ENCODE assay signal across 8 mouse cellular contexts in genomic region chr8:123477737-123478258, GRCm38 (mm10). TPM values are rescaled to one million over a fixed set of nuclear protein-coding genes. Genes with fewer than 3 reads are reported as not detected.
DNase-seq lines count a peak whose midpoint lies in the region; ATAC-seq and TF ChIP-seq lines count a peak whose summit lies in the region.

Gene Afg3l1 (plus strand): TSS chr8:123477903.

- ATAC-seq in cerebellum, adult (ENCODE audit: insufficient number of reproducible peaks, low FRiP score, low TSS enrichment), result peak; percentile 92
- peak; percentile 95 for ATAC-seq in forebrain, embryonic 14.5 days
- ATAC-seq in neural tube, embryonic 15.5 days (ENCODE audit: low FRiP score), result peak; percentile 93

- H3K27ac ChIP-seq in ES-Bruce4 (ENCODE audit: insufficient read depth, low read length), result peak within 1 kb of the TSS; percentile 27; the same call in 1 of the 2 replicates
- peak within 1 kb of the TSS; percentile 93 for H3K27ac ChIP-seq in forebrain, embryonic 14.5 days (ENCODE audit: low read depth, low read length)
- peak within 1 kb of the TSS; percentile 98 for H3K27ac ChIP-seq in neural tube, embryonic 15.5 days (replicated peaks)

- peak; percentile 93 for DNase-seq in forebrain, embryonic 14.5 days (ENCODE audit: low spot score)
- DNase-seq in heart, postnatal 14 days, result peak; percentile 95 to 97
- DNase-seq in layer of hippocampus, adult 11-12 months (ENCODE audit: low spot score), result peak; percentile 94
- DNase-seq in lung, adult 18-20 months, result peak; percentile 91 to 92
- DNase-seq in testis, postnatal 14 days (ENCODE audit: low spot score), result peak; percentile 91

- H3K36me3 ChIP-seq in ES-Bruce4 (ENCODE audit: control insufficient read depth, insufficient read depth, low read length, poor library complexity, severe bottlenecking), result peaks cover 8% of the 10 kb centered on the region
- H3K36me3 ChIP-seq in forebrain, embryonic 14.5 days (ENCODE audit: control insufficient read depth, insufficient read depth, low read length), result peaks cover 24% of the 10 kb centered on the region
- peaks cover 24% of the 10 kb centered on the region for H3K36me3 ChIP-seq in neural tube, embryonic 15.5 days

- TF ChIP-seq CTCF in ES-Bruce4 (IDR thresholded peaks at IDR 0.05; ENCODE audit: low read depth, low read length), result no peak

- WGBS in forebrain, embryonic 14.5 days, result under 1% methylated on average over 51 of the region's 58 CpGs
- under 1% methylated on average over 57 of the region's 58 CpGs for WGBS in neural tube, embryonic 15.5 days

- peak within 1 kb of the TSS; percentile 78 for H3K4me3 ChIP-seq in ES-Bruce4 (ENCODE audit: low read depth, low read length)
- H3K4me3 ChIP-seq in forebrain, embryonic 14.5 days (ENCODE audit: low read depth, low read length), result peak within 1 kb of the TSS; percentile 80
- peak within 1 kb of the TSS; percentile 84 for H3K4me3 ChIP-seq in neural tube, embryonic 15.5 days (replicated peaks)

- peak; percentile 82 for TF ChIP-seq POLR2A in ES-Bruce4 (IDR thresholded peaks at IDR 0.05; ENCODE audit: insufficient read depth, low read length)

- H3K9me3 ChIP-seq in ES-Bruce4 (replicated peaks; ENCODE audit: control insufficient read depth, insufficient read depth, low read length, poor library complexity, severe bottlenecking), result no peaks in the 10 kb centered on the region
- no peaks in the 10 kb centered on the region for H3K9me3 ChIP-seq in forebrain, embryonic 14.5 days (replicated peaks; ENCODE audit: control insufficient read depth, low read length)
- H3K9me3 ChIP-seq in neural tube, embryonic 15.5 days (replicated peaks), result no peaks in the 10 kb centered on the region

- peaks cover 3% of the 10 kb centered on the region for H3K4me1 ChIP-seq in ES-Bruce4 (ENCODE audit: control insufficient read depth, insufficient read depth, low read length)
- peaks cover 11% of the 10 kb centered on the region for H3K4me1 ChIP-seq in forebrain, embryonic 14.5 days (ENCODE audit: control insufficient read depth, insufficient read depth, low read length)
- H3K4me1 ChIP-seq in neural tube, embryonic 15.5 days, result peaks cover 18% of the 10 kb centered on the region

- H3K4me2 ChIP-seq in forebrain, embryonic 14.5 days (ENCODE audit: low read length), result peak within 1 kb of the TSS; percentile 83
- H3K4me2 ChIP-seq in neural tube, embryonic 15.5 days, result peak within 1 kb of the TSS; percentile 82

- H3K9ac ChIP-seq in ES-Bruce4 (ENCODE audit: low read depth, poor library complexity, severe bottlenecking), result peak within 1 kb of the TSS; percentile 82
- peak within 1 kb of the TSS; percentile 86 for H3K9ac ChIP-seq in forebrain, embryonic 14.5 days (ENCODE audit: low read length)
- peak within 1 kb of the TSS; percentile 77 for H3K9ac ChIP-seq in neural tube, embryonic 15.5 days (replicated peaks)

- no peak for TF ChIP-seq EP300 in ES-Bruce4 (IDR thresholded peaks at IDR 0.05; ENCODE audit: insufficient read depth, low read depth, low read length)

- no peaks in the 10 kb centered on the region for H3K27me3 ChIP-seq in ES-Bruce4 (ENCODE audit: control insufficient read depth, insufficient read depth, low read length, poor library complexity, severe bottlenecking)
- H3K27me3 ChIP-seq in forebrain, embryonic 14.5 days (replicated peaks; ENCODE audit: control insufficient read depth, insufficient read depth, low read length), result no peaks in the 10 kb centered on the region
- no peaks in the 10 kb centered on the region for H3K27me3 ChIP-seq in neural tube, embryonic 15.5 days (replicated peaks)

- intact Hi-C loops in heart, postnatal 14 days (cut with DNase I), result no loop called here

RNA-seq across cellular contexts. Expression of gene Afg3l1, which starts in this region (rescaled TPM):
- polyA plus RNA-seq in ES-Bruce4 (2011; ENCODE audit: insufficient read depth, insufficient read length, low read depth, missing spikeins), result 42.0 and 45.3 TPM in 2 replicates
- polyA plus RNA-seq in forebrain, embryonic 14.5 days (2014; fragmentation: Nextera tagmentation; extraction: Ambion mirVana), result 26.6 and 28.2 TPM in 2 replicates
- total RNA-seq in heart, postnatal 14 days (2021), result 10 to 100 TPM; 53.8 to 58.4 TPM
- polyA plus RNA-seq in neural tube, embryonic 15.5 days (2015; fragmentation: Nextera tagmentation; extraction: Ambion mirVana), result 47.3 and 50.7 TPM in 2 replicates

Comparison
In these comparisons a context has a peak if more than half of its experiments do, and no peak if none do; other contexts are left out.
1. Peak in every context shown above with its lines: DNase-seq, ATAC-seq, H3K4me3 ChIP-seq and H3K27ac ChIP-seq.
2. H3K27ac ChIP-seq: peak in every context shown above with its lines; median percentile 98 in neural tube, embryonic 15.5 days; 93 in forebrain, embryonic 14.5 days; 27 in ES-Bruce4.